Mouse (Mus musculus) granulocyte monocyte progenitor cell, adult 5-6 weeks (primary cell): ENCODE measurements around the gene Cemip. TPM values are rescaled to one million over a fixed set of nuclear protein-coding genes. Genes with fewer than 3 reads are reported as not detected.

Experiments used
- ATAC-seq: replicated peaks from 2 replicates; pipeline ENCODE4 v1.8.0; 2016; ENCODE audit warnings: mild to moderate bottlenecking, moderate TSS enrichment, inconsistent platforms; ENCODE audit not compliant: poor library complexity, severe bottlenecking
- total RNA-seq, 2 experiments: library from RNA; stranded (forward) in 1 of 2; stranded (reverse) in 1 of 2; fragments of 200-712, 200-1000 nt in 1 of 2; fragments of >200 nt in 1 of 2; fragmentation: Nextera tagmentation in 1 of 2; gene quantifications; 2 replicates each; pipeline ENCODE4 v1.2.3; 2014 to 2017

Cemip gene
- total RNA-seq, 2 experiments from 2014 or later: not detected

GRCm38 (mm10) chr7:84098098-84098497, 11.8 kb upstream of the Cemip start:
- no peak for ATAC-seq

- ATAC-seq: no peak
Observed at GRCm38 (mm10) chr7:84096501-84096900, 10.2 kb upstream of the Cemip start.

- ATAC-seq: no peak
Observed at GRCm38 (mm10) chr7:84090793-84091192, 4.5 kb upstream of the Cemip start.

GRCm38 (mm10) chr7:84089777-84090176, 3.5 kb upstream of the Cemip start:
- peak; percentile 44; the same call in 1 of the 2 replicates for ATAC-seq

- ATAC-seq: peak; percentile 54; the same call in 1 of the 2 replicates
Observed at GRCm38 (mm10) chr7:84088971-84089370, 2.7 kb upstream of the Cemip start.

- no peak for ATAC-seq
Observed at GRCm38 (mm10) chr7:84088191-84088590, 1.9 kb upstream of the Cemip start.

- ATAC-seq: peak; percentile 60
Observed at GRCm38 (mm10) chr7:84085049-84085945, 1.0 kb downstream of the Cemip start.

- no peak for ATAC-seq
Observed at GRCm38 (mm10) chr7:84077257-84078013, 8.9 kb downstream of the Cemip start.

- ATAC-seq: no peak
Observed at GRCm38 (mm10) chr7:84074266-84074665, 12.0 kb downstream of the Cemip start.

GRCm38 (mm10) chr7:84073856-84074255, 12.4 kb downstream of the Cemip start:
- no peak for ATAC-seq

- ATAC-seq: no peak
Observed at GRCm38 (mm10) chr7:84068931-84069330, 17.4 kb downstream of the Cemip start.

GRCm38 (mm10) chr7:84059799-84060198, 26.5 kb downstream of the Cemip start:
- ATAC-seq: no peak

- no peak for ATAC-seq
Observed at GRCm38 (mm10) chr7:84055961-84056629, 30.2 kb downstream of the Cemip start.

- ATAC-seq: no peak
Observed at GRCm38 (mm10) chr7:84053856-84054255, 32.4 kb downstream of the Cemip start.

- ATAC-seq: no peak
Observed at GRCm38 (mm10) chr7:84051423-84051822, 34.9 kb downstream of the Cemip start.

- ATAC-seq: no peak
Observed at GRCm38 (mm10) chr7:84045546-84045945, 40.8 kb downstream of the Cemip start.

- ATAC-seq: no peak
Observed at GRCm38 (mm10) chr7:84044581-84045290, 41.6 kb downstream of the Cemip start.

GRCm38 (mm10) chr7:84042726-84043125, 43.6 kb downstream of the Cemip start:
- no peak for ATAC-seq

GRCm38 (mm10) chr7:84039856-84040522, 46.3 kb downstream of the Cemip start:
- no peak for ATAC-seq

- no peak for ATAC-seq
Observed at GRCm38 (mm10) chr7:84038642-84039041, 47.7 kb downstream of the Cemip start.
